Mouse (Mus musculus) cerebellum, adult 2 months (tissue): Measurements from ENCODE around the gene Pard3b.

Source experiments
- CTCF ChIP-seq: fragments of 200-500 bp; IDR thresholded peaks from 2 replicates; pipeline ENCODE4 v1.5.1; 2011; ENCODE audit warnings: low read depth, mild to moderate bottlenecking, control low read depth, low read length, moderate library complexity, borderline replicate concordance; ENCODE audit not compliant: insufficient read depth
- POLR2A ChIP-seq: fragments of 200-500 bp; IDR thresholded peaks from 2 replicates; pipeline ENCODE4 v1.6.1; 2011; ENCODE audit warnings: low read length, control low read depth, borderline replicate concordance; ENCODE audit not compliant: insufficient read depth

DNA sequence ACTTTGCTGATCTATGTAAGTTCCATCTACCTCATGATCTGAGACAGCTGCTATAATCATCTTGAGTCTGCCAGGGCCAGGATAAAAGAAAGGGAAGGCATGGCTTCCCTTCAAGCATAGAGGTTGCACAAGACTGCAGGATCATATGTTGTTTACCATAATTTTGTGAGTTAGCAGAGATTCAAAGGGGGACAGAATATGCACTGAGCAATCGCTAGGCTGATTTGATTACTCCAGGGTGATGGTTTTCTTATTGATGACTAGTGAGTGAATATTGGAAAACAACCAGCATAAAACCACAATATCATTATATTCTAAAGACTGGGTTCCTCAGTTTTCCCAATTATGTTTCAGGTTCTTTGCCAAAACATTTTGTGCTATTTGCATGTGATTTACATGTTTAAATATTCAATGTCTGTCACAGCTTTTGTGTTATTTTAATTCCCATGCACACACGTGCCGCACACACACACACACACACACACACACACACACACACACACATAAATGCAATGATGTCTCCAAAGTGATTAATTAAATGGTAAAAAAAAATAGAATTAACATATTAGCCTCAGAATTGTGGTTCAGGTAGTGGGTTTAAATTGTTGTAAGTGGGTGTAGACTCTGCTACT is 187.1 kb downstream of the Pard3b start:
- no peak for TF ChIP-seq CTCF
- TF ChIP-seq POLR2A: no peak
